Mouse (Mus musculus): ENCODE results near the gene Zscan26. TPM values are rescaled to one million over a fixed set of nuclear protein-coding genes. Genes with fewer than 3 reads are reported as not detected.

Zscan26 gene
- polyA plus RNA-seq, 1 experiment from 2014 or later: 27.6 TPM

- peak overlapping the region; percentile 56; the same call in 1 of the 2 replicates for H3K27ac ChIP-seq (ENCODE audit: low read depth, low read length)
- no peak; the same call in 1 of the 2 replicates for ATAC-seq (ENCODE audit: low FRiP score, low TSS enrichment)
- H3K4me3 ChIP-seq (ENCODE audit: low read length): peak overlapping the region; percentile 50
- H3K36me3 ChIP-seq (ENCODE audit: control insufficient read depth, insufficient read depth, low read length): peaks cover 31% of the 10 kb centered on the region
- H3K4me2 ChIP-seq (replicated peaks; ENCODE audit: low read depth, low read length): peak overlapping the region; percentile 81
- WGBS: 16% methylated on average over 10 of the region's 10 CpGs
- peak overlapping the region; percentile 65 for H3K9ac ChIP-seq (ENCODE audit: low read depth, low read length)
- no peaks in the 10 kb centered on the region for H3K9me3 ChIP-seq (ENCODE audit: control insufficient read depth, low read length)
- no peaks in the 10 kb centered on the region for H3K27me3 ChIP-seq (ENCODE audit: control insufficient read depth, insufficient read depth, low read length)
- H3K4me1 ChIP-seq (ENCODE audit: control insufficient read depth, insufficient read depth, low read length): peaks cover 7% of the 10 kb centered on the region; the same call in 1 of the 2 replicates
These were observed 12.3 kb downstream of the Zscan26 start for GRCm38 (mm10) chr13:21441207-21441572.

GRCm38 (mm10) chr13:21440503-21441206 is 12.9 kb downstream of the Zscan26 start, which contains the start of gene Pgbd1:
TSS of gene Pgbd1 (minus strand) at chr13:21441058.
- Histone ChIP-seq H3K4me1 (ENCODE audit: control insufficient read depth, insufficient read depth, low read length) (peaks cover 7% of the 10 kb centered on the region; the same call in 1 of the 2 replicates), H3K9me3 (ENCODE audit: control insufficient read depth, low read length) (no peaks in the 10 kb centered on the region), H3K9ac (ENCODE audit: low read depth, low read length) (peak within 1 kb of the TSS; percentile 65), H3K4me3 (ENCODE audit: low read length) (peak within 1 kb of the TSS; percentile 50), H3K36me3 (ENCODE audit: control insufficient read depth, insufficient read depth, low read length) (peaks cover 25% of the 10 kb centered on the region), H3K4me2 (replicated peaks; ENCODE audit: low read depth, low read length) (peak within 1 kb of the TSS; percentile 81), H3K27ac (ENCODE audit: low read depth, low read length) (peak within 1 kb of the TSS; percentile 56; the same call in 1 of the 2 replicates), H3K27me3 (ENCODE audit: control insufficient read depth, insufficient read depth, low read length) (no peaks in the 10 kb centered on the region)
- peak; percentile 95 for ATAC-seq (ENCODE audit: low FRiP score, low TSS enrichment)
- WGBS: 1% methylated on average over 32 of the region's 32 CpGs

- no peaks in the 10 kb centered on the region for H3K27me3 ChIP-seq (ENCODE audit: control insufficient read depth, insufficient read depth, low read length)
- WGBS: 83% methylated on average over 4 of the region's 4 CpGs
These were observed 18.1 kb downstream of the Zscan26 start for GRCm38 (mm10) chr13:21435476-21435875.

GRCm38 (mm10) chr13:21427631-21428030 is 25.9 kb downstream of the Zscan26 start:
- whole genome bisulfite sequencing: 81% methylated on average over 1 of the region's 1 CpGs
- ATAC-seq (ENCODE audit: low FRiP score, low TSS enrichment): no peak
- Histone ChIP-seq H3K36me3 (ENCODE audit: control insufficient read depth, insufficient read depth, low read length) (no peaks in the 10 kb centered on the region), H3K27ac (ENCODE audit: low read depth, low read length) (no peak overlapping the region), H3K4me2 (replicated peaks; ENCODE audit: low read depth, low read length) (no peak overlapping the region), H3K27me3 (ENCODE audit: control insufficient read depth, insufficient read depth, low read length) (no peaks in the 10 kb centered on the region), H3K9me3 (ENCODE audit: control insufficient read depth, low read length) (no peaks in the 10 kb centered on the region), H3K4me1 (ENCODE audit: control insufficient read depth, insufficient read depth, low read length) (no peaks in the 10 kb centered on the region), H3K9ac (ENCODE audit: low read depth, low read length) (no peak overlapping the region), H3K4me3 (ENCODE audit: low read length) (no peak overlapping the region)

More at GRCm38 (mm10) chr13:21435476-21435875, 18.1 kb downstream of the Zscan26 start:
- H3K4me1 ChIP-seq (ENCODE audit: control insufficient read depth, insufficient read depth, low read length): peaks cover 7% of the 10 kb centered on the region; the same call in 1 of the 2 replicates
- H3K9ac ChIP-seq (ENCODE audit: low read depth, low read length): no peak overlapping the region
- H3K9me3 ChIP-seq (ENCODE audit: control insufficient read depth, low read length): no peaks in the 10 kb centered on the region
- H3K36me3 ChIP-seq (ENCODE audit: control insufficient read depth, insufficient read depth, low read length): no peaks in the 10 kb centered on the region
- ATAC-seq (ENCODE audit: low FRiP score, low TSS enrichment): no peak
- H3K4me2 ChIP-seq (replicated peaks; ENCODE audit: low read depth, low read length): no peak overlapping the region
- no peak overlapping the region for H3K4me3 ChIP-seq (ENCODE audit: low read length)
- no peak overlapping the region for H3K27ac ChIP-seq (ENCODE audit: low read depth, low read length)

DNA sequence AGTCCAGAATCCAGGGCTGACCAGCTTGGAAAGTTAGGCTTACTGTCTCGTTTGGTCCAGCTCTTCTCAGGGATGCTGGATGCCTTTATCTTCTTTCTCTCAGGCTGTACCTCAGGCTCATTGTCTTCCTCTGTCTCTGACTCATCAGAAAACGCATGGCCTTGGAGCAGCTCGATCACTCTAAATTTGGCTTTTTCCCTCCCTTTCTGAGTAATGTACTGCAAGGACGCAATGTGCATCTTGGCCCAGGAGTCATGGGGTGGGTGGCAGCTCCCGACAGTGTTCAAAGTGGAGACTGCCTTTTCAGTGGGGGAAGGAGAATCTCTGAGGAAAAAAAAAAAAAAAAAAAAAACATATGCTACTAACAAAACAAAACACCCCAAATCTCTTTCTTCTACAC is 30.2 kb downstream of the Zscan26 start:
- no peak overlapping the region for H3K9ac ChIP-seq (ENCODE audit: low read depth, low read length)
- no peaks in the 10 kb centered on the region for H3K27me3 ChIP-seq (ENCODE audit: control insufficient read depth, insufficient read depth, low read length)
- no peaks in the 10 kb centered on the region for H3K36me3 ChIP-seq (ENCODE audit: control insufficient read depth, insufficient read depth, low read length)
- no peaks in the 10 kb centered on the region for H3K9me3 ChIP-seq (ENCODE audit: control insufficient read depth, low read length)
- H3K4me3 ChIP-seq (ENCODE audit: low read length): no peak overlapping the region
- ATAC-seq (ENCODE audit: low FRiP score, low TSS enrichment): no peak
- WGBS: 61% methylated on average over 5 of the region's 5 CpGs
- no peak overlapping the region for H3K27ac ChIP-seq (ENCODE audit: low read depth, low read length)
- H3K4me1 ChIP-seq (ENCODE audit: control insufficient read depth, insufficient read depth, low read length): no peaks in the 10 kb centered on the region
- H3K4me2 ChIP-seq (replicated peaks; ENCODE audit: low read depth, low read length): no peak overlapping the region

- 70% methylated on average over 6 of the region's 6 CpGs for WGBS
- no peak overlapping the region for H3K27ac ChIP-seq (ENCODE audit: low read depth, low read length)
- no peaks in the 10 kb centered on the region for H3K9me3 ChIP-seq (ENCODE audit: control insufficient read depth, low read length)
- H3K4me1 ChIP-seq (ENCODE audit: control insufficient read depth, insufficient read depth, low read length): no peaks in the 10 kb centered on the region
- no peak overlapping the region for H3K9ac ChIP-seq (ENCODE audit: low read depth, low read length)
- H3K36me3 ChIP-seq (ENCODE audit: control insufficient read depth, insufficient read depth, low read length): no peaks in the 10 kb centered on the region
- no peaks in the 10 kb centered on the region for H3K27me3 ChIP-seq (ENCODE audit: control insufficient read depth, insufficient read depth, low read length)
- H3K4me2 ChIP-seq (replicated peaks; ENCODE audit: low read depth, low read length): no peak overlapping the region
- no peak for ATAC-seq (ENCODE audit: low FRiP score, low TSS enrichment)
- no peak overlapping the region for H3K4me3 ChIP-seq (ENCODE audit: low read length)
These were observed 34.7 kb downstream of the Zscan26 start for GRCm38 (mm10) chr13:21418865-21419264.

DNA sequence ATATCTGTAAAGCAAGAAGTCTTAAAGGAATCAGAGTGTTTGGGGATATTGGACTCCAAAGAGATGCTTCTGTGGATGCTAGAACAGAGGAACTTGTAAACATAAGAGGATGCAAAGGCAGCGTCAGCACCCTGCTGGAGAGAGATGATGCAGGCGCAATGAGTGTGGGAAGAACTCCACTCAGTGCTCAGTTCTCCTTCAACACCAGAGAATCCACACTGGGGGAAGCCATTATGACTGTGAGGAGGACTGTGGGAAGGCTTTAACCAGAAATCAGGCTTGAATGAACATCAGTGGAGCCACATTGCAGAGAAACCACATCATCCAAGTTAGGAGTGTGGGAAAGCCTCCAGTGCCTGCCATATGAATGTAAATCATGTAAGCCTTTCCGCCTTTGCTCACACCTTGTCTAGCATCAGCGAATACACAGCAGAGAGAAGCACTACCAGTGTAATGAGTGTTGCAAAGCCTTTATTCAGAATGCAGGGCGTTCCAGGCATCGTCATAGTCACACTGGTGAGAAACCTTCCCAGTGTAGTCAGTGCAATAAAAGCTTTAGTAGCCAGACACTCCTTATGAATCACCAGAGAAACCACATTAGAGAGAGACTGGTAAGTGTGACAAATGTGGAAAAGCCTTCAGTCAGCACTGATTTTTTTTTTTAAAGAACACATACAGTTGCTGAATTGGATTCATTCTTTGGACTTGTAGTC is 36.1 kb downstream of the Zscan26 start:
- Histone ChIP-seq H3K27ac (ENCODE audit: low read depth, low read length) (no peak overlapping the region), H3K9me3 (ENCODE audit: control insufficient read depth, low read length) (no peaks in the 10 kb centered on the region), H3K4me3 (ENCODE audit: low read length) (no peak overlapping the region), H3K4me2 (replicated peaks; ENCODE audit: low read depth, low read length) (no peak overlapping the region), H3K4me1 (ENCODE audit: control insufficient read depth, insufficient read depth, low read length) (no peaks in the 10 kb centered on the region), H3K9ac (ENCODE audit: low read depth, low read length) (no peak overlapping the region), H3K27me3 (ENCODE audit: control insufficient read depth, insufficient read depth, low read length) (no peaks in the 10 kb centered on the region), H3K36me3 (ENCODE audit: control insufficient read depth, insufficient read depth, low read length) (no peaks in the 10 kb centered on the region)
- ATAC-seq (ENCODE audit: low FRiP score, low TSS enrichment): no peak
- 65% methylated on average over 6 of the region's 6 CpGs for WGBS

- H3K27me3 ChIP-seq (ENCODE audit: control insufficient read depth, insufficient read depth, low read length): no peaks in the 10 kb centered on the region
- H3K4me1 ChIP-seq (ENCODE audit: control insufficient read depth, insufficient read depth, low read length): no peaks in the 10 kb centered on the region
- H3K4me2 ChIP-seq (replicated peaks; ENCODE audit: low read depth, low read length): no peak overlapping the region
- 87% methylated on average over 2 of the region's 2 CpGs for WGBS
- no peaks in the 10 kb centered on the region for H3K36me3 ChIP-seq (ENCODE audit: control insufficient read depth, insufficient read depth, low read length)
- H3K4me3 ChIP-seq (ENCODE audit: low read length): no peak overlapping the region
- no peak overlapping the region for H3K27ac ChIP-seq (ENCODE audit: low read depth, low read length)
- no peak for ATAC-seq (ENCODE audit: low FRiP score, low TSS enrichment)
- no peaks in the 10 kb centered on the region for H3K9me3 ChIP-seq (ENCODE audit: control insufficient read depth, low read length)
- H3K9ac ChIP-seq (ENCODE audit: low read depth, low read length): no peak overlapping the region
These were observed 37.8 kb downstream of the Zscan26 start for GRCm38 (mm10) chr13:21415750-21416149.

- Histone ChIP-seq H3K9ac (ENCODE audit: low read depth, low read length) (no peak overlapping the region), H3K9me3 (ENCODE audit: control insufficient read depth, low read length) (no peaks in the 10 kb centered on the region), H3K4me1 (ENCODE audit: control insufficient read depth, insufficient read depth, low read length) (no peaks in the 10 kb centered on the region), H3K27me3 (ENCODE audit: control insufficient read depth, insufficient read depth, low read length) (no peaks in the 10 kb centered on the region), H3K4me2 (replicated peaks; ENCODE audit: low read depth, low read length) (no peak overlapping the region), H3K27ac (ENCODE audit: low read depth, low read length) (no peak overlapping the region), H3K4me3 (ENCODE audit: low read length) (no peak overlapping the region), H3K36me3 (ENCODE audit: control insufficient read depth, insufficient read depth, low read length) (no peaks in the 10 kb centered on the region)
- ATAC-seq (ENCODE audit: low FRiP score, low TSS enrichment): no peak
- WGBS: 83% methylated on average over 4 of the region's 4 CpGs
These were observed 38.3 kb downstream of the Zscan26 start for GRCm38 (mm10) chr13:21415266-21415665.
